Mouse (Mus musculus): ENCODE data around the gene Srxn1.

The Srxn1 gene

GRCm38 (mm10) chr2:152119228-152119865, 14.0 kb downstream of the Srxn1 start:
- DNase-seq (ENCODE audit: low spot score in 2 of 2) = no peak

- DNase-seq (ENCODE audit: low spot score in 2 of 2) = no peak
Measured at GRCm38 (mm10) chr2:152122896-152123295, 17.6 kb downstream of the Srxn1 start.

- DNase-seq (ENCODE audit: low spot score in 2 of 2) = no peak
Measured at GRCm38 (mm10) chr2:152128597-152128996, 23.3 kb downstream of the Srxn1 start.

- peak; percentile 50 to 65 for DNase-seq (ENCODE audit: low spot score in 2 of 2)
Measured at GRCm38 (mm10) chr2:152129778-152130177, 24.5 kb downstream of the Srxn1 start.

- DNase-seq (ENCODE audit: low spot score in 2 of 2) = no peak
Measured at GRCm38 (mm10) chr2:152132016-152132415, 26.7 kb downstream of the Srxn1 start.

- DNase-seq (ENCODE audit: low spot score in 2 of 2) = no peak
Measured at GRCm38 (mm10) chr2:152132691-152133090, 27.4 kb downstream of the Srxn1 start.

GRCm38 (mm10) chr2:152139191-152139987, 34.1 kb downstream of the Srxn1 start:
- DNase-seq (ENCODE audit: low spot score in 2 of 2) = peak in 1 of 2 experiments; percentile 37

GRCm38 (mm10) chr2:152140941-152141340, 35.6 kb downstream of the Srxn1 start:
- DNase-seq (ENCODE audit: low spot score in 2 of 2) = no peak

GRCm38 (mm10) chr2:152141491-152141890, 36.2 kb downstream of the Srxn1 start:
- DNase-seq (ENCODE audit: low spot score in 2 of 2) = no peak

GRCm38 (mm10) chr2:152142046-152142445, 36.7 kb downstream of the Srxn1 start:
- DNase-seq (ENCODE audit: low spot score in 2 of 2) = no peak

GRCm38 (mm10) chr2:152142571-152142970, 37.3 kb downstream of the Srxn1 start:
- DNase-seq (ENCODE audit: low spot score in 2 of 2) = no peak

GRCm38 (mm10) chr2:152143279-152144157, 38.2 kb downstream of the Srxn1 start, which contains the start of gene Tcf15:
TSS of gene Tcf15 (plus strand) at chr2:152143561.
- no peak for DNase-seq (ENCODE audit: low spot score in 2 of 2)

- no peak for DNase-seq (ENCODE audit: low spot score in 2 of 2)
Measured at GRCm38 (mm10) chr2:152144158-152144450, 38.8 kb downstream of the Srxn1 start.

- no peak for DNase-seq (ENCODE audit: low spot score in 2 of 2)
Measured at GRCm38 (mm10) chr2:152144501-152144900, 39.2 kb downstream of the Srxn1 start.

- no peak for DNase-seq (ENCODE audit: low spot score in 2 of 2)
Measured at GRCm38 (mm10) chr2:152145711-152146110, 40.4 kb downstream of the Srxn1 start.

GRCm38 (mm10) chr2:152147079-152147478, 41.8 kb downstream of the Srxn1 start:
- DNase-seq (ENCODE audit: low spot score in 2 of 2) = no peak

GRCm38 (mm10) chr2:152148675-152149074, 43.4 kb downstream of the Srxn1 start:
- no peak for DNase-seq (ENCODE audit: low spot score in 2 of 2)

- DNase-seq (ENCODE audit: low spot score in 2 of 2) = no peak
Measured at GRCm38 (mm10) chr2:152149891-152150290, 44.6 kb downstream of the Srxn1 start.

- DNase-seq (ENCODE audit: low spot score in 2 of 2) = no peak
Measured at GRCm38 (mm10) chr2:152150373-152150772, 45.1 kb downstream of the Srxn1 start.

GRCm38 (mm10) chr2:152153361-152153760, 48.0 kb downstream of the Srxn1 start:
- no peak for DNase-seq (ENCODE audit: low spot score in 2 of 2)

- no peak for DNase-seq (ENCODE audit: low spot score in 2 of 2)
Measured at GRCm38 (mm10) chr2:152155414-152156208, 50.3 kb downstream of the Srxn1 start.

- DNase-seq (ENCODE audit: low spot score in 2 of 2) = no peak
Measured at GRCm38 (mm10) chr2:152156471-152156870, 51.2 kb downstream of the Srxn1 start.
